Mouse (Mus musculus) kidney, postnatal 36 days (tissue): ENCODE data around the gene Gm9008.
"Not testable (repeated sequence)": the region's sequence is repeated elsewhere in the genome, so short reads cannot be mapped to it uniquely, and the experiment has no call there.

Experiments
- DNase-seq, 2 experiments: peaks; one replicate each; pipeline ENCODE4 v3.0.0; 2021 to 2022; ENCODE audit warnings: mixed read lengths in 2 of 2

Gene Gm9008

DNA sequence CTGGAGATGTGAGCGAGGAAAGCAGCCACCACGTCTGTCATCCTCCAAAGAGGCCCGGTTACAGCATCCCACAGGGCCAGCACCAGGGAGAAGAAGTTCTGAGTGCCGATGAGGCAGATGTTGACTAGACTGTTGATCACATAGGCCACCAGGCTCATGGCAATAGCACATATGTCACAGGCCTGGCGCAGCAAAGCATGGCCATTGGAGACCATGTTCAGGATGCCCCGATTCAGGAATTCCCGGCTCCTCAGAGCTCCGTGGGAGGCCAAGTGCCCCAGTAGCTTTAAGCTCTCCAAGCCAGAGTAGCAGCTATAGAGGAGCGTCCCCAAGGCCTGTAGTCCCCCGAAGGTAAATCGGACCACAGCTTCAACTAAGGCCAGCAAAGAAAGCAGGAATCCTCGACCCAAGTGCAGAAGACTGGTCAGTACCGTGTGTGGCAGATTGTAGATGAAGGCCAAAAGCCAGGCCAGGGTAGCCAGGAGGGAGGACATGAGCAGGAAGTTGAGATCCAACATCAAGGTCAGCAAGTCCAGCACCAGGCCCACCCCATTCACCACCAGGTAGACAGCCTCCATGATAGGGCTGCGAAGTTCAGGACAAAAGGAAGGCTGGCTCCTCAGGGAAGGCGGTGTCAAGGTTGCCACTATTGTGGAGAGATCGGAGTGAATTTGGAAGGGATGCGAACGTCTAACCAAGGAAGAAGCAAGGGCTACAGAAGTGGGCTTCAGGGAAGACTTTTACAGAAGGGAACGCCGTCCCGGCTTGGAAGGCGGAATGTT is at the start of gene Gm9008:
TSS of gene Gm9008 (minus strand) at position 731 of the 782 bp plus-strand sequence.
- DNase-seq: not testable (repeated sequence)

DNA sequence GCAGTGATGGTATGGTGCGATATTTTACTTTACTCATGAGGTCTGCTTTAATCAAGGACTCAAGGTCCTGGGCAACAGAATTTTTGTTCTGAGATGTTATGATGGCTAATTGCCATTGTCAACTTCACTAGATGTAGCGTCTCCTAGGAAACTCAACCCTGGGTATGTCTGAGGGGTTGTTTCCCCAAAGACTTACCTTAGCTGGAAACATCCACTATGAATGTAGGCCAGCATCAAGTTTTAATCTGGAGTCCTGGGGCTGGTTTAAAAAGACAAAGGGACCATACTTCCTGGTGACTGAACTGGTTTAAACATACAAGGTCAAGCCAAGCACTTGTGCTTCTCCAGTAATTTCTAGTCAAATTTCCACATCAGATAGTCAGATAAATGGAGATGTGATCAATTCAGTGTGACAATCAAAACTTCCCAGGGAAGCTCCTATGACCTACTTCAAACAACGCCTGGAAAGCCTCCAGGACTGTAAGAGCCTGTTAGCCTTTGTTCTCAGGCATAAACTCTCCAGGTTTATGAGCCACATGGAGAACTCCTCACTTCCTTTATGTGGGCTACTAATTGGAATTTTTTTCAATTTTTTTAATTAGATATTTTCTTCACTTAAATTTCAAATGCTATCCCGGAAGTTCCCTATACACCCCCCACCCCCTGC is 24.5 kb upstream of the Gm9008 start:
- DNase-seq: no peak

DNA sequence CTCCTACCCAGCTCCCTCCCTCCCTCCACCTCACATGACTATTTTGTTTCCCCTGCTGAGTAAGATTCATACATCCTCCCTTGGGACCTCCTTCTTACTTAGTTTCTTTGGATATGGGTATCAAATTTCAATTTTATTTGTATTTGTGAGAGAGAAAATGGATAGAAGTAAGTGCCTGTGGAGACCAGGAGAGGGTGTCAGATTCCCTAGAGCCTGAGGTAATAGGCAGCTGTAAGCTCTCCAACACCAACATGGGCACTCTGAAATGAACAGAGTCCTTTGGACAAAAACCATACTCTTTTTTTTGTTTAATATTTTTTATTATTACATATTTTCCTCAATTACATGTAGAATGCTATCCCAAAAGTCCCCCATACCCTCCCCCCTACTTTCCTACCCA is 12.6 kb upstream of the Gm9008 start:
- no peak for DNase-seq

DNA sequence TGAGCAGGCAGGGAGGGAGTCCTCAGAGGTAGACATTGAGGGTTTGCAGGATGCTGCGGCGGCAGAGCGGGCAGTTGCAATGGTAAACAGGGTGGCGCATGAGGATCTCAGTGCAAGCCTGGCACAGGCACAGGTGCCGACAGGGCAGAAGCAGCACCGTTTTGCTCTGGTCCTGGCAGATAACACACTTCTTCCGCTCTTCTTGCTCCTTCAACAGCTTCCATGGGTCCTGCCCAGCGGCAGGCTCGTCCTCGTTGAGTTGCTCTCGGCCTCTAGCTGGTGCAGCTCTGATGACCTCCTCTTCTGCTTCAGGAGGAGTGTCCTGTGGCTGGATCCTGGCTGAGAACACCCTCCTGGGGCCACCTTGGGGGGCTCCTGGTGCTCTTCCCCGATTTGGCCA is 1.2 kb downstream of the Gm9008 start:
- DNase-seq: not testable (repeated sequence)

DNA sequence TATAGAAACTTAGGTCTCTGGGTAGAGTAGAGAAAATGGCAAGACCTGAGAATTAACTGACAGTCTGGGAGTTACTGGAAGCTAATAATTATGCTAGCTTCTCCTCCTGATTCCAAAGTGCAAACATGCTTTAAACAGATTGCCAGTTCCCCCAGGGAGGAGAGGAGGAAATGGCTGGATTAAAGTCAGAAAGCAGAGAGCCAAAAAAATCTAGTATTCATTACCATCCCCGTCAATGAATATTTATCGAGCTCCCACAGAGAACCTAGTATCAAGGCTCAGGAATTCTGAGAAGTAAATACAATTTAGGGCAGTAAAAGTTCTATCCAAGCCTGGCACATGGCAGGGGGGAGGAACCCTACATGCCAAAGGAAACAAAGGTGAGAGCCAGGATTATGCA is 29.4 kb downstream of the Gm9008 start:
- DNase-seq: peak; percentile 22 to 40
